Mouse (Mus musculus) mouse embryonic stem cell (cell line): ENCODE results near the gene Spink4.

Experiments used
- in situ Hi-C, 2 experiments: fragments of 300-500 bp; cut with MboI; formaldehyde crosslinking; loops; 1 replicate in 1 of 2; 3 replicates in 1 of 2; pipeline ENCODE4 v1.14.3; 2019 to 2020; ENCODE audit warnings: low sequenced_read_pairs in 2 of 2, low pct_unique_long_range_greater_than_20kb in 1 of 2, mixed read lengths in 1 of 2; ENCODE audit not compliant: unreplicated experiment in 1 of 2

Spink4 gene

GRCm38 (mm10) chr4:40946516-40947121 lies 26.8 kb downstream of the Spink4 start:
- in situ Hi-C loops: no loop called here

GRCm38 (mm10) chr4:40947565-40948159 lies 27.8 kb downstream of the Spink4 start:
- in situ Hi-C loops: no loop called here

DNA sequence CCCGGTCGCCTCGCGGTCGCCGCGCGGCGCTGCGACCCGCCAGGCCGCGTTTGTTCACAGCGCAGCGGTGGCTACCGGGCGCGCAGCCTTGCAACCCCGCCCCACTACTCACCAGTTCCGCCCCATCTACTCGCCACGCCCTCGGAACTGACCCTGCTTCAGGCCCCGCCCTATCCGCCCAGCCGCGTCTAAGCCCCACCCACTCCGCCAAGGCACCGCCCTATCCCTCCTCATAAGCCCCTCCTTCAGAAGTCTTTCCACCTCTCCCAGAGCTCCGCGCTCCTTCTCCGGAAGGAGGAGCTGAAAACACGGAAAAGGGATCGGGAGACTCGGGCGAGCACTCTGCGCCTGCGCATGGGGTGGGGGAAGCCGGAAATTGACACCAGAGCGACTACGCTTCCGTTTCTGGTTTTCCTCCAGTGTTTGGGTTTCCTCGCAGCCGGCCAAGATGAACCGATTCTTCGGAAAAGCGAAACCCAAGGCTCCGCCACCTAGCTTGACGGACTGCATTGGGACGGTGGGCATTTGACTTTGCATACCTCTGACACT lies 28.4 kb downstream of the Spink4 start, which contains the start of the genes Bag1 and Chmp5:
Gene Bag1 (minus strand): TSS at position 135 of the 549 bp plus-strand sequence.
Gene Chmp5 (plus strand): TSS at position 248 of the 549 bp plus-strand sequence.
- in situ Hi-C loops: no loop called here

GRCm38 (mm10) chr4:40953521-40953920 lies 33.7 kb downstream of the Spink4 start:
- in situ Hi-C loops: no loop called here

GRCm38 (mm10) chr4:40955942-40956341 lies 36.1 kb downstream of the Spink4 start:
- in situ Hi-C loops: no loop called here

GRCm38 (mm10) chr4:40963536-40963935 lies 43.7 kb downstream of the Spink4 start:
- in situ Hi-C loops: no loop called here

GRCm38 (mm10) chr4:40969161-40969560 lies 49.3 kb downstream of the Spink4 start:
- in situ Hi-C loops: no loop called here

DNA sequence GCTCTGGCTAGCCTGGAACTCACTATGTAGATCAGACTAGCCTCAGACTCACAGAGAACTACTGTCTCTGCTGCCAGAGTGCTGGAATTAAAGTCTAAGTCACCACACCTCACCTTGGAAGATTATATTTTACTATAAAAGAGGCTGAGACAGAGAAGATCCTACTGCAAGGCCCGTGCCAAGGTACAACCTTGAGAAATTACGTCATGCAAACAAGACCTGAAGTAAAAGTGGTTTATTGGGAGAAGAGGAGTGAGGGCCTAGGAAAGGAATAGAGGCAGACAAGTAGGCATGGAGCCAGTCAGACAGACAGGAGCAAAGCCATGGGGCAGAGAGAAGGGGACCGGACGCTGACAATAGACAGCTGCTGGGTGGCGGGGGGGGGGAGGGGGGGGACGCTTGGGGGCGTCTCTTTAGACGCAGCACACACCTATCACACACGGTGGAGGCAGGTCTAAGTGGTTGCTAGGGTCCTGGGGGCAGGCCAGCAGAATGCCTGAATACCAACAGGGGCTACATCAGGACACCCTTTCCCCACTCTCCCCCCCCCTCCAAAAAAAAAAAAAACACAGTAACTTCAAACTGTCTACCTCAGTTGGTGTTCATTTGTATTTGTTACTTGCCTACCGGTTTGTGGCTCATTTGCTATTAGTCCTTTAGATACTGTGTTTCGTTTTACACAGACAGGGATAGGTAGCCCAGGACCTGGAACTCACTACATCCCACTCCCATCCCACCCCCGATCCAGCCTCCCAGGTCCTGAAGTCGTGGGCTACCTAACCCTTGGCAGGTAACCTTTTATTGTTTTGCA lies 50.1 kb downstream of the Spink4 start:
- in situ Hi-C loops: no loop called here

GRCm38 (mm10) chr4:40970592-40970841 lies 50.7 kb downstream of the Spink4 start:
- in situ Hi-C loops: no loop called here

DNA sequence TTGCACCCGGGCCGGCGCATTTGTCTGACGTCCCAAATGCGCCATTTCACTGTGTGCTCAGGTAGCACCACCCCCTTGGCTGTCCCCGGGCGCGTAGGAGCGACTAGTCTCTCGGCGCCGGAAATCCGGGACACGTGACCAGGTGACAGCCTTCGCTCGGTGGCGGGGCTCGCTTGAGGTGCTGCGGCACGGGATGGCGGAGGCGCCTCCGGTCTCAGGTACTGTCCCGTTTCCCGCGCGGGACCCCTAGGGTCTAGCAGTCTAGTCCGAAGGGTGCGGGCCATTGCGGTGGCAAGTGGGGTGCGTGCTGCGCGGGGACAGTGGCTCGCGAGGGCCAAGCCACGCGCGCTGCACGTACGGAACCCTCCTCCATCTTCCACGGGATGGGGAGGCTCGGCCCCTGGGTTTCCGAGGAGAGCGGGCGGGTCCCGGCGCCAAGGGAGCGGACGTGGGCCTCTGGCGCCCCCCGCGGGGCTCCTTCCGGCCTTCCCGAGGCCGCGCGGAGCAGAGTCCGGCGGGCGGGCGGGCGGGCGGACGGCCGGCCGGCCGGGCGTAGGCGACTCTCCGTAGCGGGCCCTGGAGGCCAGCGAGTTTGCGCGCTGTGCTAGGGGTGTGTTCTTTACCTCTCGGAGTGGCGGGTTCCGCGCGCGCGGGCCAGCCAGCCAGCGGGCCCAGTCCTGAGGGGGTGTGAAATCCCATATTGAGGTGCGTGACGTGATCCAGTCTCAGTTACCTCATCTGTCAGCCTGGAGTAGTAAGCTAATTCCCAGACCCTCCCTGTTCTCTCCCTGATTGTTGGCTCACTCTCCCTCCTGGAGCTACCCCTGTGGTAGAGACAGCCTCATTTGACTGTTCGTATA lies 51.2 kb downstream of the Spink4 start, which contains the start of gene Nfx1:
Gene Nfx1 (plus strand): TSS at position 65 of the 860 bp plus-strand sequence.
- in situ Hi-C loops: no loop called here

- in situ Hi-C loops: no loop called here
These were observed 51.9 kb downstream of the Spink4 start for GRCm38 (mm10) chr4:40971744-40972143.

DNA sequence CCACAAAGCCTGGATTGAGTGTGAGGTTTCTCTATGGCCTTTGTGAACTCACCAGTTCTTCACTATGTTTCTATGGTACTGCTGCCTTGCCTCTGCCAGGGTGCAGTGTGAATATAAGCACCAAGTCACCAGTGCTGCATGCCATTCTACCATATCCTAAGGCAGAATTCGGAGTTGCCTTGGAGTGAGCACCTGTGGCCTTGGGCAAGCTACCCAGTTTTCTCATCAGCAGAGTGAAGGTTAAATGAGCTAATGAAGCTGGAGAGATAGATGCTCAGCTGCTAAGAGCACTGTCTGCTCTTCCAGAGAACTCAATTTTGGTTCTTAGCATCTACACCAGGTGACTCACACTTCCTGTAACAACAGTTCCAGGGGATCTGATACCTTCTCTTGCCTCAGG lies 54.2 kb downstream of the Spink4 start:
- in situ Hi-C loops: no loop called here

- in situ Hi-C loops: no loop called here
These were observed 55.8 kb downstream of the Spink4 start for GRCm38 (mm10) chr4:40975678-40976077.

DNA sequence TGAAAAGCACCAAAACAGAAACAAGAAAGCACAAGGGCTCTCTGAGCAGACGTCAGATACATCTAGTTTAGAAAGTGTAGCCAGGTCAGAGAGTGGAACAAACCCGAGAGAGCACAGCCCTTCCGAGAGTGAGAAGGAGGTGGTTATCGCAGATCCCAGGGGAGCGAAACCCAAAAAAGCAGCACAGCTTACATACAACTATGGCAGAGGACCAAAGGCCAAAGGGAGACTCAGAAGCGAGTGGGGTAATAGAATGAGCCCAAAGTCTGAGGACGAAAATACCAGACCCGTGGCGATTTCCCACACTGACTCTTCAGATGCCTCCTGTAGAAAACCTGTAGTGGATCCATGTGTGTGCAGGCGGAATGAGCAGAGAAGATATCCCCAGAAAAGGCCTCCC lies 56.8 kb downstream of the Spink4 start:
- in situ Hi-C loops: no loop called here

DNA sequence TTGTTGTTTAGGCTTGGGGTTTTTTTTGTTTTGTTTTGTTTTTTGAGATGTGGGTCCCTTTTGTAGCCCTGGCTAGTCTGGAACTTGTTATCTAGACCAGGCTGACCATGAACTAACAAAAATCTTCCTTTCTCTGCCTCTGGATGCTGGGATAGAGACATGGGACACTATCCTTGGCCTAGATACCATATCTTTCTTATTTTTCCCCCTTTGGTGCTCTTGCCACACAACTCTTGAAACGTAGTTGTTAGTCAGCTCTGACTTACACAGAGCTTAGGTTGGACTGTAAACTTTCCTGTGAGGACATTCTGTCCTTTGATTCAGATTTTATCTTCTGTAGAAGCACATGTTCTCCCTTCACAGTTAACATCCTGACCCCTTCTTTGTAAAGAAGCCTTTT lies 59.6 kb downstream of the Spink4 start:
- in situ Hi-C loops: no loop called here
